Mouse (Mus musculus) urinary bladder, postnatal 4 days (tissue): ENCODE results near the gene Ppp4r3b.
A peak's percentile ranks its signal among the peaks of the same experiment; 100 is the strongest.

Experiments
- DNase-seq, 2 experiments: peaks; one replicate each; pipeline ENCODE4 v3.0.0; 2021 to 2022; ENCODE audit warnings: low spot score in 2 of 2

The Ppp4r3b gene

DNA sequence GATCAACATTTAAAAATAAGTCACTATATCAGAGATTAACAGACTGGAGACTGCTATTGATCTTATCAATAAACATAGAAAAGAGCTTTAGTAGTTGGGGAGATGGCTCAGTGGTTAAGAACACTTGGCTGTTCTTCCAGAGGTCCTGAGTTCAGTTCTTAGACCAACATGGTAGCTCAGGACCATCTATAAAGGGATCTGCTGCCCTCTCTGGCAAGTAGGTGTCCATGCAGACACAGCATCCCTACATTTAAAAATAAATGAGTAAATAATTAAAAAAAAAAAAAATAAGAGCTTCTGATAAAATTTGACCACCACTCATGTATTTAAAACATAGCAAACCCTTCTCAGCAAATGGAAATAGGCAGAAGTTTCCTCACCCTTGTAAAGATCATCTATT lies 65.4 kb downstream of the Ppp4r3b start:
- DNase-seq = no peak

- DNase-seq = no peak
These were observed 65.9 kb downstream of the Ppp4r3b start for GRCm38 (mm10) chr11:29238551-29238950.

DNA sequence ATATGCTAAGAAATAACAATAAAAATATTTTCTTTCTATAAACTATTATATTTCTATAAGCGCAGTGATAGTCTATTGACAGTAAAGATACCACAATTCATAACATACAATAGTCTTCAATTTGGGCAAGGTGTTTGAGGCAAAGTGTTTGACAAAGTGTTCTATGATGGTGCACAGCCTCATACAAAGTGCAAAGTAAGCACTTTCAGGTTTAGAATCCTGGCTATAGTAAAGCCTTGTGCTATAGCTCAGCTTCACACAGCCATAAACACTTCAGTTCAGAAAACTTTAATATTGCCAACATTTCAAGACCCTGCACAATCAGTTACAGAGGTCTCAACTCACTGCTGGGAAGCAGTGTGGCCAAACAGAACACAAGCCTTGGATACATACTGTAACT lies 66.7 kb downstream of the Ppp4r3b start:
- no peak for DNase-seq

DNA sequence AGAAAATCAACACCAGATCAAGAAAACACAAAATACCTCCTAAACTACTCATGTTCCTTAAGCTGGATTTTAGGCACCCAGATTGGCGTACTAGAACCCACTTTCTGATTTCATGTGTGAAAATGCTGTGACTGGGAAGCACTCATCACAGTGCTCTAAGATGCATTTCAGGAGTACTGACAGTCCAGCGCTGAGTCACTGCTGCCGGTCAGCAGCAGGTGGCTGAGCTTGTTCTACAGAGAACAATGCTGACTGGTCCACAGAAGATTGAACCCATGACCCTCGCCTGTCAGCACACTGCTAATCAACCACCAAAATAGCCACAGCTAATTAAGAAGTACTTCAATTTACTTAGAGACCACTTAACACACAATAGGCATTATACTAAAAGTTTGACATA lies 69.3 kb downstream of the Ppp4r3b start:
- no peak for DNase-seq

- DNase-seq = no peak
These were observed 73.3 kb downstream of the Ppp4r3b start for GRCm38 (mm10) chr11:29245988-29246387.

- DNase-seq = peak; percentile 87 to 88
These were observed 74.4 kb downstream of the Ppp4r3b start, which contains the start of gene Cfap36 for GRCm38 (mm10) chr11:29246883-29247650. Cfap36 (minus strand) TSS chr11:29247409.

DNA sequence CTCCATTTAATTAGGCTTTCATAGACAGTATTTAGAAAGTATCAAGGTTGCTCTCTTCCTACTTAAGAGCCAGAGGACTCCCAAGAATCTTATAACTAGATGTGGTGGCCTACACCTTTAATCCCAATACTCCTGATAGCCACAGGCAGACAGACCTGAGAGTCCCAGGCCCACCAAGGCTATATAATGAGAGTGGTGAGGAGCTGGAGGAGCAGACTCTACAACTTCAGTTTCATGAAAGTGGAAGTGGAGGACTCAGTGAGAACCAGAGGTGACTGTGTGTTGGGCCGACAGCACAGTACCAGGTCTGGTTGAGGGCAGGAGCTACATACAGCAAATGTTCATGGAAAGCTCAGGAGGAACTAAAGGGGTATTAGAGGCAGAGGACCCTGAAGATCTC lies 75.0 kb downstream of the Ppp4r3b start:
- DNase-seq = no peak

DNA sequence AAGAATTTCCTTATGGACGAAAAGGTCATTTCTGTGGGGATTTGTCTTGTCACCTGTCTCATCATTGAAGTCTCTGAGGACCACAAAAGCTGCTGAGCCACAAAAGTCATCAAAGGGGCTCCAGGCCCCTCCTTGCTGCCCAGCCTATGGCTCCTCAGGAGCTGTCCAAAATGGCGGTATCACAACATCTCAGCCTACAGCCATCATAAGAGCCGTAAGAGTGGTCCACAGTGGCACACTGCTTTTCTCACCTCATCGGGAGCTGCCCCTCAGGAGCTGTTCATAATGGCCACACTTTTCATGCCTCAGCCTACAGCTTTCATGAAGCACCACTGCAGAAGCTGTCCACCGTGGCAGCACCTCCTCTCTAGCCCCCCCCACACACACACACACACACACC lies 75.7 kb downstream of the Ppp4r3b start:
- DNase-seq = no peak

- DNase-seq = no peak
These were observed 82.0 kb downstream of the Ppp4r3b start for GRCm38 (mm10) chr11:29254643-29255042.

GRCm38 (mm10) chr11:29267824-29268223 lies 95.1 kb downstream of the Ppp4r3b start:
- DNase-seq = no peak
